Mouse (Mus musculus): ENCODE measurements around the gene Snrpe. TPM values are rescaled to one million over a fixed set of nuclear protein-coding genes. Genes with fewer than 3 reads are reported as not detected.

Snrpe gene
- polyA plus RNA-seq (2015; fragmentation: Nextera tagmentation; extraction: Ambion mirVana), result 317 and 323 TPM in 2 replicates

DNA sequence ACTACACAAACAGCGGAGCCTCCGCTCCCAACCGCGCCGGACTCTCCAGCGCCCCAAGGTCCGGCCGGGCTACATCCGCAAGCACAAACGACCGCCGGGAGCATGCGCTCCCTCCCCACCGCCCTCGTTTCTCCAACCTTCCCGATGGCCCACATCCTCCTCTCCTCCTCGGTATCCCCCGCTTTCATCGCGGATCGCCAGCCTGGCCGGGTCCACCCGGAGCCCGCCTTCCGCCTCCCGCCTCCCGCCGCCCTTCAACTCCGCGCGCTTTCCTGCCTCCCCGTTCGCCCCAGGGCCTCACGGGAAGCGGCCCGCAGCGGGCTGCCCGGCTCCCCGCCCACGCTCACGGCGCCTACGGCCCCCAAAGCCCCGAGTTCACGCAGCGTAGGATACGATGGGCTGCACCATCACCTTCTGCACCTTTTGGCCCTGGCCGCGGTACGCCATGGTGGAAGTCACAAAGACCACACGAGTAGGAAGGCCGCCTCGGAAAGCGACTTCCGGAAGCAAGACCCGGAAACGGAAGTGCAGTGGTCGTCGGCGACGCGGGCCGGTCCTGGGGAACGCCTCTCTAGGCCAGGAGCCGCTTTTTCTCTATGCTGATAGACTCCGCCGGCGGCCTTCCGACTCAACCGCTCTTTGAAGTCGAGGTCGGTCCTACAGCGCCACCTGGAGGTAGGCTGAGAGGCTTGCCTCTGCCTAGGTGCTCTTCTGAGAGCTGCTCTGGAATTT, at the start of gene Snrpe:
Snrpe (minus strand) TSS at position 521 of the 732 bp plus-strand sequence.

Other genes starting within 250 kb of the Snrpe start
- 0.78 and 1.1 TPM in 2 replicates for gene Etnk2, start 246.7 kb downstream of the Snrpe start, polyA plus RNA-seq (2015; fragmentation: Nextera tagmentation; extraction: Ambion mirVana)
- gene Sox13, start 185.9 kb downstream of the Snrpe start, polyA plus RNA-seq (2015; fragmentation: Nextera tagmentation; extraction: Ambion mirVana), result 3.3 and 3.4 TPM in 2 replicates
- gene Zbed6, start 50.6 kb upstream of the Snrpe start, polyA plus RNA-seq (2015; fragmentation: Nextera tagmentation; extraction: Ambion mirVana), result not detected in 2 replicates
- gene Gm38394, start 51.0 kb upstream of the Snrpe start, polyA plus RNA-seq (2015; fragmentation: Nextera tagmentation; extraction: Ambion mirVana), result 3.9 and 5.1 TPM in 2 replicates
- gene Lax1, start 79.8 kb upstream of the Snrpe start, polyA plus RNA-seq (2015; fragmentation: Nextera tagmentation; extraction: Ambion mirVana), result 0.73 and 0.76 TPM in 2 replicates
- gene Atp2b4, start 190.8 kb upstream of the Snrpe start, polyA plus RNA-seq (2015; fragmentation: Nextera tagmentation; extraction: Ambion mirVana), result 59.8 and 87.1 TPM in 2 replicates

All from urinary bladder, postnatal 0 days (tissue).